Mouse (Mus musculus) cerebellum, adult 11 months (tissue): ENCODE data around the gene Tas2r143.
A peak's percentile ranks its signal among the peaks of the same experiment; 100 is the strongest.

Experiments
- DNase-seq: peaks from one replicate; pipeline ENCODE4 v3.0.0; 2022

The Tas2r143 gene

GRCm38 (mm10) chr6:42369870-42370269, 30.2 kb upstream of the Tas2r143 start:
- no peak for DNase-seq

- DNase-seq: no peak
Measured at GRCm38 (mm10) chr6:42370630-42371363, 29.2 kb upstream of the Tas2r143 start.

- DNase-seq: no peak
Measured at GRCm38 (mm10) chr6:42372001-42372400, 28.0 kb upstream of the Tas2r143 start.

GRCm38 (mm10) chr6:42372421-42372815, 27.6 kb upstream of the Tas2r143 start:
- DNase-seq: no peak

GRCm38 (mm10) chr6:42372816-42373547, 27.1 kb upstream of the Tas2r143 start, which contains the start of gene Epha1:
Gene Epha1 (minus strand): TSS chr6:42373268.
- DNase-seq: peak; percentile 62

- DNase-seq: no peak
Measured at GRCm38 (mm10) chr6:42373669-42374430, 26.2 kb upstream of the Tas2r143 start.

GRCm38 (mm10) chr6:42374701-42375100, 25.3 kb upstream of the Tas2r143 start:
- no peak for DNase-seq

GRCm38 (mm10) chr6:42375131-42375530, 24.9 kb upstream of the Tas2r143 start:
- no peak for DNase-seq

GRCm38 (mm10) chr6:42376016-42376415, 24.0 kb upstream of the Tas2r143 start:
- DNase-seq: no peak

- DNase-seq: no peak
Measured at GRCm38 (mm10) chr6:42376504-42377019, 23.5 kb upstream of the Tas2r143 start.

GRCm38 (mm10) chr6:42377280-42377679, 22.8 kb upstream of the Tas2r143 start:
- no peak for DNase-seq

GRCm38 (mm10) chr6:42379551-42379950, 20.5 kb upstream of the Tas2r143 start:
- DNase-seq: no peak

GRCm38 (mm10) chr6:42380416-42381144, 19.5 kb upstream of the Tas2r143 start:
- DNase-seq: no peak

- no peak for DNase-seq
Measured at GRCm38 (mm10) chr6:42381221-42381620, 18.8 kb upstream of the Tas2r143 start.

GRCm38 (mm10) chr6:42381916-42382381, 18.1 kb upstream of the Tas2r143 start:
- DNase-seq: no peak

GRCm38 (mm10) chr6:42383360-42383759, 16.7 kb upstream of the Tas2r143 start:
- DNase-seq: no peak

GRCm38 (mm10) chr6:42385635-42386034, 14.4 kb upstream of the Tas2r143 start:
- DNase-seq: no peak

GRCm38 (mm10) chr6:42391796-42392330, 8.2 kb upstream of the Tas2r143 start:
- no peak for DNase-seq

- no peak for DNase-seq
Measured at GRCm38 (mm10) chr6:42395960-42396809, 3.9 kb upstream of the Tas2r143 start.

- DNase-seq: no peak
Measured at GRCm38 (mm10) chr6:42397041-42397657, 2.9 kb upstream of the Tas2r143 start.

- DNase-seq: no peak
Measured at GRCm38 (mm10) chr6:42398285-42398684, 1.8 kb upstream of the Tas2r143 start.
